Comparison of ENCODE assay signal across 8 mouse cellular contexts in the genomic region with DNA sequence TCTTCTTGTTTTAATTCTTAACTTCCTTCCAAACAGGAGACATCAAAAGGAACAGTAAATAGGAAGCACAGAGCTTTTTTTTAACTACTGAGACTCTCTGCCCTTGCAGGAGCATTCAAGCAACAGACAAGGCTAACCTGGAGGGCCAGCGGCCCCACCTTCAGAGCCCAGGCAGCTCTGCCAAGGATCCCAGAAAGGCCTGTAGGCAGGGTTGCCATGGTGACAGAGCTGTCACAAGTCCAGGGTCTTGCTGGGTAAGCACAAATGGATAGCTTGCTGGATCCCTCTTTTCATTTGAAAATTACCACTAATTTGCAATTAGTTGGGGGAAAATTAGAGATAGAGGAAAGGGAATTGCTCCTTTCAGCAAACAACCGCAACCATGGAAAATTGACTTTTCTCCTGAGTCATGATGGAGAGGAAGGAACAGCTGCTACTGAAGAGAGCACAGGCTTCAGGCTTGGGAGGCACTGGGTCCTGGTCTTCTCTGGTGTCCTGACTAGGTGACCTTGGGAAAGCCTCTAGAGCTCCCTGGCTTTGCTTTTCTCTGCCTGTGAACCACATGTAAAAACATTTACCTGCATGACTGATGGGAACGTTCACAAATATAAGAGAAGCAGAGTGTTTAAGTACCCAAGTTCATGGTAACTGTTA.
DNase-seq lines count a peak whose midpoint lies in the region; ATAC-seq lines count a peak whose summit lies in the region.

No protein-coding gene starts in this region.

- peak; percentile 32 to 69 for DNase-seq in adrenal gland, adult (ENCODE audit: inconsistent age in 2 of 2, low spot score in 1 of 2)
- DNase-seq in adrenal gland, adult 18-20 months (ENCODE audit: low spot score in 2 of 2), result no peak
- DNase-seq in layer of hippocampus, adult 8-10 months (ENCODE audit: low spot score in 2 of 2), result peak; percentile 46 to 69
- DNase-seq in heart, adult 18-20 months, result no peak
- no peak for DNase-seq in natural killer cell, adult 2 months (ENCODE audit: low spot score in 2 of 2)
- DNase-seq in B cell, adult 2 months, result no peak

- H3K36me3 ChIP-seq in embryonic facial prominence, embryonic 15.5 days, result no peaks in the 10 kb centered on the region
- no peaks in the 10 kb centered on the region for H3K36me3 ChIP-seq in neural tube, embryonic 12.5 days

- no peaks in the 10 kb centered on the region for H3K27me3 ChIP-seq in embryonic facial prominence, embryonic 15.5 days
- H3K27me3 ChIP-seq in neural tube, embryonic 12.5 days (replicated peaks), result 0 out of 2 replicates have a peak, but pooled peaks cover 5% of the 10 kb centered on the region

- H3K4me1 ChIP-seq in embryonic facial prominence, embryonic 15.5 days, result no peaks in the 10 kb centered on the region
- H3K4me1 ChIP-seq in neural tube, embryonic 12.5 days, result no peaks in the 10 kb centered on the region; the same call in 1 of the 2 replicates

- H3K4me3 ChIP-seq in embryonic facial prominence, embryonic 15.5 days (replicated peaks), result no peak overlapping the region
- H3K4me3 ChIP-seq in neural tube, embryonic 12.5 days, result no peak overlapping the region

- H3K9me3 ChIP-seq in embryonic facial prominence, embryonic 15.5 days (replicated peaks), result no peaks in the 10 kb centered on the region
- H3K9me3 ChIP-seq in neural tube, embryonic 12.5 days, result no peaks in the 10 kb centered on the region

- no peak overlapping the region for H3K27ac ChIP-seq in embryonic facial prominence, embryonic 15.5 days (replicated peaks)
- H3K27ac ChIP-seq in neural tube, embryonic 12.5 days, result no peak overlapping the region

- no peak overlapping the region for H3K4me2 ChIP-seq in embryonic facial prominence, embryonic 15.5 days (replicated peaks)
- no peak overlapping the region for H3K4me2 ChIP-seq in neural tube, embryonic 12.5 days (replicated peaks)

- peak; percentile 51; the same call in 1 of the 2 replicates for ATAC-seq in embryonic facial prominence, embryonic 15.5 days (ENCODE audit: insufficient number of reproducible peaks, low FRiP score, low TSS enrichment, low read depth)
- peak; percentile 95 for ATAC-seq in neural tube, embryonic 12.5 days (ENCODE audit: low FRiP score, low read depth)

- 40% methylated on average over 3 of the region's 3 CpGs for WGBS in embryonic facial prominence, embryonic 15.5 days
- 31% methylated on average over 3 of the region's 3 CpGs for WGBS in neural tube, embryonic 12.5 days

- H3K9ac ChIP-seq in embryonic facial prominence, embryonic 15.5 days, result no peak overlapping the region
- H3K9ac ChIP-seq in neural tube, embryonic 12.5 days, result no peak overlapping the region

Comparison
In these comparisons a context has a peak if more than half of its experiments do, and no peak if none do; other contexts are left out.
1. DNase-seq: peak in adrenal gland, adult (2 of 2) and layer of hippocampus, adult 8-10 months (2 of 2); none in adrenal gland, adult 18-20 months (0 of 2), heart, adult 18-20 months (0 of 2), natural killer cell, adult 2 months (0 of 2) and B cell, adult 2 months (0 of 2).